Mouse (Mus musculus) T-helper 1 cell (primary cell): ENCODE data around the gene Tmsb10.

Experiments
- in situ Hi-C: fragments of 300-600 bp; cut with MboI, MseI; formaldehyde crosslinking; loops from one replicate; pipeline ENCODE4 v1.15.1; 2025; ENCODE audit warnings: high pct_unique_total_duplicates

Tmsb10 gene

DNA sequence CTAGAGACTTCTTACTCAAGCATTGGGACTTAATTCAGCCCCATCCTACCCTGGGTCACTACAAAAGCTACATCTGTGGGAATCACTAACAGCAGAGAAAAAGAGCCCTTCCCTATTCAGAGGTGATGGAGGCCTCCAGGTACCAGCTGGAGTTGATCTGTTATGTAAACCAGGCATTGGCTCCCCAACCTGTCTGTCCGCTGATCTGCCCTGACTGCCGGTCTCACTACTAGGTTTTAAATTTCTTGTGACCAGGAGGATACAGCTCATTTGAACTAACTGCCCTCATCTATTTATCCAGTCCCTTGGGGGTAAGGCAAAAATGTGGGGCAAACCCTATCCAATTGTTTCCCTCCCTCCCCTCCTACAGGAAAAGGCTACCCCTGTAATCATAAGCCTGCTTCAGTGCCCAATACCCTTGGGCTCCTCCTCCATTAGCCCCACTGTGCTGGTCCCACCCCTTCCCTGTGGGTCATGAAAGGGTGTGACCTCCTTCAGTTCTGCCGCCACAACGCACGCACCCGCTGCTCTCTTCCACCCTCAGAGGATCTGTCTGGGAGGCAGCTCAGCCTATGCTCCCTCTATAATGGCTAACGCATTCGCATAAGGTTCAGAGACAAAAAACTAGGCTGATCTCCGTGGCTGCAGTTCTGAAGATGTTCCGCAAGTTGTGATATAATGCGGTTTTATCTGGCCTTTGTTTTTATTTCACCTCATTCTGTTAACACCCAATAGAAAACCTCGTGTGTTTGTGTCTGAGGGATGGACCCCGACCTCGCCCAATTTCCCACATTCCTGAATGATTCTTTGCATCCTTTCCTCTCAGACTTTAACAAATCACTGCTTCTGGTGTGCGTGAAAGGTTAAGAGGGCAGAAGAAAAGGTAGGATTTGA, 2.1 kb downstream of the Tmsb10 start:
- in situ Hi-C loops: no loop called here

DNA sequence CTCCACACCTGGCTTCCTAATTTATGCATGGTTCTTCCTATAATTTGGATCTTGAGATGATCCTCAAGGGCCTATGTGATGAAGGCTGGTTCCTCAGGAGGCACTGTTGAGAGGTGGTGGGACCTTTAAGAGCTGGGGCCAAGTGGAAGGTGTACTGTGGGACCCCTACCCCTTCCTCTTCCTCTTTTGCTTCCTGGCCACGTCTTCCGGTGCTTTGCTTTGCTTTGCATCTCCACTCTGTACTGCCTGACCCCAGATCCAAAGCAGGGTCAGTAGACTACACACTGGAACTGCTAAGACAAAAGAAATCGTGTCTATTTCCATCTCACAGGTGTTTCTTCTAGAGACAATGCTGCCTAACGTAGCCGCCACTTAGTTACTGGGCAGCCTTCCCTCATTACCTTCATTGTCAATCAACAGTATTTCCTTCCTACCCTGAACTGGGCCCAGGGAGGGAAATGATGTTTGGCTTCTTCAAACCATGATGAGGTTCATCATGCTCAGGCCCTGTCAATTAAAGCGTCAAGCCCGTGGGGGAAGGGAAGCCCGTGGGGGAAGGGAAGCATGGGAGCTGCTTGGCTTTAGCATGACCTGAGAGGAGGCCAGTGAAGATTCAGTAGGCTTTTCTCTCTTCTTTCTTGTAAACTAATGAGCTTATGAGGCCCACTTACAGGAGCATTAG, 2.9 kb downstream of the Tmsb10 start:
- in situ Hi-C loops: no loop called here

DNA sequence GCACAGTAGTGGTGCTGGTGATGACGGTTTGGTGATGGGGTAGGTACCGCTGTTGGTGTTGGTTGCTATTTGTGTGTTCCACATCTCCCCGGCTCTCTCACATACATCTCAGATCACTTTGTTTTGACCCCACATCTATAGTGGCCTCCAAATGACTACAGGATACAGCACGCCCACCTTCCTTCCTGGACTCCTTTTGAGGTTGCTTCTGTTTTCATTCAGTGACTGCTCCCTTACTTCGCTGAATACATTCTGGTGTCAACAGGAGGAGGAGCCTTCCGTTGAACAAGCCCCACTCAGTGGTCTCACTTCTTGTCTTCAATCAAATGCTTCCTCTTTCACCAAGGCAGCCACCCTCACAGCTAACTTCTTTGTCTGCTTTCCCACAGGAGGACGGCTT, 3.8 kb downstream of the Tmsb10 start:
- in situ Hi-C loops: no loop called here

DNA sequence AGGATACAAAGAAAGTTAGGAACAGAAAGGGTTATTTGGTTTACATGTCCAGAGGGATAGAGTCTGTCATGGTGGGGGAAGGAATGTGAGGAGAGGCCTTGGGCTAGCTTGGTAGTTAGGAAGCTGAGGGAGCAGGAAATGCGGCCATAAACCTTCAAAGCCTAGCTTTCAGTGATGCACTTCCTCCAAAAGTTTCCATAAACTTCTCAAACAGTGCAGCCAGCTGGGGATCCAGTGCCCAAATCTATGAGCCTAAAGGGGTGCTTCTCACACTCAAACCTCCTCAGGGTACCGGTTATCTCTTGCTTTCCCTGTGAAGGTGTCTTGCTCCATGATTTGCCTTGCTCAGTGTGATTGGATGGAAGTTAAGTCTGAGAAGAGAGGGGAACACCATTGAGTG, 5.6 kb downstream of the Tmsb10 start:
- in situ Hi-C loops: no loop called here

DNA sequence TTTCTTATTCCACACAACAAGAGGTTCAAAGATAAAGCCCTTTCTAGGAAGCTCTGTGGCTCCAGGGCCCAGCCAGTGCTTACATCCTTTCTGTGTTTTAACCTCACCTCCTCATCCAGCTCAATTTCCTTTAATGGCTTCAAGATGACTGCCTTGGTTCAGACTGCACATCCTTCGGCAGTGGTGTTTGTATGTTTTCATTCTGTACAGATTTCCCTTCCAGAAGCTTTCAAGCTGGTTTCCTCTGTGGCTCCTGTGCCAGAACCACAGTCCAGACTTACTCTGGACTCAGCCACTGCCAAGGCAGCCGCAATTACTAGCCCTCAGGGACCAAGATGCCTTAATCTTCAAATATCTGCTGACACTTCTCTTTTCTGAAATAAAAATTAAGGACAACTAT, 6.3 kb downstream of the Tmsb10 start:
- in situ Hi-C loops: no loop called here

DNA sequence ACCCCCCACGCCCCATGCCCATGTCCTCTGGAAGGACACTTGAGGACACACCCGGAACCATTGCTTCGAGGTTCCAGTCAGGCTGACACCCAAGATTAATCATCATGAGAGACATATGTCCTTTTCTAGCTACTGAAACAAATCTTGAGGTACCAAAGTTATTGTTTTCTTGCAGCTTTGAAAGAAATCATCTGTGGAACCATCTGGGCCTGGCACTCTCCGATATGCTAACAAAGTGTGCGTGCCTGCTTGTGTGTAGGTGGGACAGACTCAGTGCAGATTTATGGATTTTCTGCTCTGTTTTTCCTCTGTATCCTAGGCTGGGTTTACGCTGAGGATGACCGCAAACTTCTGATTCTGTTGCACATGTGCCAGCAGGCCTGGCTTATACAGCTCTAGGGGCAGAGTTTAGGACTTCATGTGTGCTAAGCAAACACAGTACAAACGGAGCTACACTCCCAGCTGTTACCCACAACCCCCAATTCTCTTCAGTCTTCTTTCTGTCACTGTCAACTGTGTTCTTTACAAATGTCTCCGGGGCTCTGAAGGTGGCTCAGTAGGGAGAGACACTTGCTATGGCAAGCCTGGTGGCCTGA, 9.3 kb downstream of the Tmsb10 start:
- in situ Hi-C loops: loop anchor here (10.0 kb wide), 1 partner anchor 206 kb away; no protein-coding TSS in a partner anchor

DNA sequence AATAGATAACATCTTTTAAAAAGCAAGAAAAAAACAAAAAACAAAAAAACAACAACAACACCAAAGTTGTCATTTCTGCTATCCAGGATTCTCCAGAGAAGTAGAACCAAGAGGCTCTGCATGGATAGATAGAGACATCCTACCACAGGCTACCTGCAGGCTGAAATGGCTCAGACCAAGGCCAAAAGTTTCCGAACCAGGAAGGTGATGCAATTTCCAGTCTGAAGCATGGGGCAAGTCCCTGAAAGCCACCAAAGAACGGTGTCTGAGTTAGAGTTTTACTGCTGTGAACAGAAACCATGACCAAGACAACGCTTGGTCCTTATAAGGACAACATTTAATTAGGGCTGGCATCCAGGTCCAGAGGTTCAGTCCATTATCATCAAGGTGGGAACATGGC, 10.2 kb downstream of the Tmsb10 start:
- in situ Hi-C loops: loop anchor here (10.0 kb wide), 1 partner anchor 206 kb away; no protein-coding TSS in a partner anchor

DNA sequence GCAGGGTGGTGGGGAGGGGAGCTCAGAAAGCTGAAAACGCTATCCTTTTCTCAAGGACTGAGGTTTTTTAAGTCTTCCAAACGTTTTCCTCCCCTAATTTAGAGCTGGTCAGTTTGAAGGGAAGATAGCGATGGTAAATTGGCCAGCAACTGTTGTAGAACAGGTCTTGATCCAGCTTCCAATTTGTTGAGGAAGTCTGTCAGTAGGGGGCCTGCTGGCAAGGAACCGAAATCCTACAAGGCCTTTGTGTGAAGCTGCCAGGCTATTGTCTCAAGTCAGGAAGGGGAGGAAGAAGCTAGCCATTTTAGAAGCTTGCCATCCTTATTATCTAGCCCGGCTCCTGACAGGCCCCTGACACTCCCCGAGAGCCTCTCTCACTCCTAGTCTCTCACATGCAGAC, 10.6 kb downstream of the Tmsb10 start:
- in situ Hi-C loops: loop anchor here (10.0 kb wide), 1 partner anchor 207 kb away; no protein-coding TSS in a partner anchor

DNA sequence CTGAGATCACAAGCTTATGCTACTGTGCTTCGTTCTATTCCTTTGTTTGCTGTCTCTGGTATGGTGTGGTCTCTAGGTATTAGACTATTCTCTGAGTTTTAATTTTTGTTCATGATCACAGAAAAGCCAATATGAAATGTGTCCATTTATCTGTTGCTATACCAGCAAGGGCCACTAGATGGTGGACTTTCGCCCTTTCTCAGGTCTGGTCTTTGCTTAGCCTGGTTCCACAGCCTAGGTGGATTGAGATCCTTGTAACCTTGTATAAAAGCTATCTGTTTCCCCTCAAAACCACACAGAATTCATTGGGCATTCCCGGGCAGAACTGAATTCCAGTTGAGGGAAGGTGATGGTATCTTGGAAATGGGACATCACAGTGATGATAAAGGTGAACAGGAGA, 18.1 kb downstream of the Tmsb10 start:
- in situ Hi-C loops: loop anchor here (5.0 to 10.0 kb wide), 2 partner anchors 82 to 214 kb away; no protein-coding TSS in a partner anchor

DNA sequence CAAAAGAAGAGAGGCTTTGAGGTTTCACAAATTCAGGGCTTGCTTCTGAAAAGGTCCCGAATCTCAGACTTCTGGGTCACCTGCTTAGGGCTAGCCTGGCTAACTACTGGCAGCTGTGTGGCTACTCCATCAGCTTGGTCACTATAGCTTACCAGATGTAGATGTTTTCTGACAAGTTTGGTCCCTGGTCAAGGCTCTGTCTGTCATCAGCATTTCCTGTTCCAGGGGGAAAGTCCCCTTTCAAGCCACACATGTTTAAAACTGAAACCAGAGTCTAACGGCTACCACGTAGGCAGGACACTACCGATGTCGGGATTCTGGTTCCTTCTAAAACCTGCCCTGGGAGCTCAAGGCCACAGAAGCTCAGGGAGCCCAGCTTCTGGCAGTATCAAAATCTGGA, 20.7 kb downstream of the Tmsb10 start:
- in situ Hi-C loops: no loop called here

DNA sequence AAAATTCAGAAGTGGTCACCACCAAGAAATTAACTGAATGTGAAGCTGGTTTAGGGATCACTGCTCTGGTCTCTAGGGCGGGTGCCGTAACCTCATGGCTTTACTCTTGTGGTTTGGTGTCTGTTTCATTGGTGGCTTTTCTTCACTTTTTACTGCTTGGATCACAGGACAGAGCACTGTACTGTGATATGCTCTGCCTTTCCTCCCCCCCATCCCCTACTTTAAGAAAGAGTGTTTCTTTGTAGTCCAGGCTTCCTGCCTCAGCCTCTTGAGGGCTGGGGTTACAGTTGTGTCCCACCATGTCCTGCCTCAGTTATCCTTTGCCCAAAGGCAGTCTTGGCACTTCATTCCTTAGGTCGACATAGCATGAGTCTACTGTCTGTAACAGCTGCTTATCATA, 21.1 kb downstream of the Tmsb10 start:
- in situ Hi-C loops: no loop called here

DNA sequence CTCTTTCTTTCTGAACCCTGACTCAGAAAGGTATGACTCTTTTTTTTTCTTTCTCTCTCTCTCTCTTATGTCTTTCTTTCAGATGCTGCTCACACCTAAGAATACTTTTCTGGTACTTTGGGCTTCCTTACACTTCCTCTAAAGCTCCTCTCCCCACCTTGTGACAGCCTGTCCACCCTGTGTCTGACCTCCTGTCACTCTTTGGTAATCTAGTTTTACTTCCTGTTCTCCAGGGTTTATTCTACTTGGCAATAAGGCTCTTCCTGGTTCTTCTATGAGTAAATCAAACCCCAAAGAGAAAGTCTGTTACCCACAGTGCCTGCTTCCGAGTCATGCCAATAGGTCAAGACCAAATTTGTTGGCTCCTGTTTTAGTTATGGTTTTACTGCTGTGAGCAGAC, 25.6 kb downstream of the Tmsb10 start:
- in situ Hi-C loops: no loop called here

DNA sequence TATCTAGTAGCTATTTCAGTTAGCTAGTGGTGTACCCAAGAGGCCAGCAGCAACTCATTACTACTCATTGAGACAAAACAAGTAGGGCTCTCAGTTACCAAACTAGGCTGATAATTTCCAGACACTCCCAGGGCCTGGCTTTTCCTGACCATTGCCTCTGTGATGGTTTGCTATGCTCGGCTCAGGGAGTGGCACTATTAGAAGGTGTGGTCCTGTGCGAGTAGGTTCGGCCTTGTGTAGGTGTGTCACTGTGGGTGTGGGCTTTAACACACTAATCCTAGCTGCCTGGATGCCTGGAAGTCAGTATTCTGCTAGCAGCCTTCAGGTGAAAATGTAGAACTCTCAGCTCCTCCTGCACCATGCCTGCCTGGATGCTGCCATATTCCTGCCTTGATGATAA, 27.0 kb downstream of the Tmsb10 start:
- in situ Hi-C loops: no loop called here

DNA sequence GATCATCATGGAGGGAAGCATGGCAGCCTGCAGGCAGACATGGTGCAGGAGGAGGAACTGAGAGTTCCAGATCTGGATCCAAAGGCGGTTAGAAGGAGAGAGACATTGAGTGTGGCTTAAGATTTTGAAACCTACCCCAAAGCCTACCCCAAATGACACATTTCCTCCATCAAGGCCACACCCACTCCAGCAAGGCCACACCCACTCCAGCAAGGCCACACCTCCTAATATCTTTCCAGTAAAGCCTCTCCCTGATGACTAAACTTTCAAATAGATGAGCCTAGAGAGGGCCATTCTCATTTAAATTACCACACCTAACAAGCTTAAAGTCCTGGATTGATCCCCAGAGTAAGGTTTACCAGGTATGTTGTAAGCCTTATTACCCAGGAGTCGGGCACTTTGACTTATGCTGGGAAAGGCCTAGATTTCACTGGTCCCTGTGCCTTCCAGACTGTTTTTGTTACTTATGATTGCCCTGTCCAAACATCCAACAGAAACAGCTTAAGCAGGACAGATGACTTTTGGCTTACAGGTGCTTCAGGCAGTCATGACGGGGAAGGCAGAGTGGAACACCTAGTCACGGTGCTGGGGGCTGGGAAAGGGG, 28.7 kb downstream of the Tmsb10 start:
- in situ Hi-C loops: no loop called here

DNA sequence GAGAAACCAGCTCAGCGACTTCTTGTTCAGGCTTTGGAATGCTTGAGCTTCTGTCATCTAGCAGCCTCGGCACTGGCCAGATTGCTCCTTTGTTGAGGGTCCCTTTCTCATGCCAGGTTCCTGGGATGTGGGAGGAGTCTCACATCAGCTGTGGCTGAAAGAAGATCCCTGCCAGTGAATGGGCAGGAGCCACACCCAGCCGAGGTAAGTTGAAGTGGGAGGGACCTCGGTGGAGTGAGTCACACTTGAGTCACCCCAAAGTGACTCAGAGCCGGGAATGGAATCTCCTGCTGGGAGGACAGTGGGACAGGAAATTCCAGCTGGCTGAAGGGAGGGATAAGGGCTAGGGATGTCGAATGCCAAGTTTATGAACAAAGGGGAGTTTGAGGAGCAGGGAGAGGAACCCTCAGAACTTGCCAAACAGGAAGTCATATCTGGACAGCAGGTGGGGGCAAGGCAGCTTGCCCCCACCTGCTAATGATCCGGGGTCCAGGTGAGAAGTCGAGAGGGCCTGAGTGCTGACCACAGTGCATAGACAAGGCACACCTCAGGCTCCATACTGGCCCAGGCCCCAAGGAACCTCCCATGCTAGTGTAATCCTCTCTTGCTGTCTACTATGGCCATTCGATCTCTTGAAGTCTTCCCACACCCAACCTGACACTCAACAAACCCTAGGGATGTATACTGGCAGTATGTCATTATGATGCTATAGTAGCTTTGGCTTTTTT, 31.6 kb downstream of the Tmsb10 start:
- in situ Hi-C loops: no loop called here

DNA sequence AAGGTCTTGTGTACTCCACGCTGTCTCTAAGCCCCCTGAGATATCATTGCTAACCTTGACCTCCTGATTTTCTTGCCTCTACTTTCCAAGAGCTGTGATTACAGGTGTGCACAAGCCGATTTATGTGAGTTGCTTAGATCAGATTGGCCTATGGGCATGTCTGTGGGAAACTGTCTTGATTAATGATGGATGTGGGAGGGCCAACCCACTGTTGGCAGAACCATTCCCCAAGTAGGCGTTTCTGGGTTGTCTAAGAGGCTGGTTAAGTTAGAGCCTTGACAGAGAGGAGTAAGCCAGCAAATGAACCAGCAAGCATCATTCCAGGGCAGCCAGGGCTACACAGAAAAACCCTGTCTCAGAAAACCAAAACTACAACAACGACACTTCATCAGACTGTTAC, 32.5 kb downstream of the Tmsb10 start:
- in situ Hi-C loops: no loop called here

DNA sequence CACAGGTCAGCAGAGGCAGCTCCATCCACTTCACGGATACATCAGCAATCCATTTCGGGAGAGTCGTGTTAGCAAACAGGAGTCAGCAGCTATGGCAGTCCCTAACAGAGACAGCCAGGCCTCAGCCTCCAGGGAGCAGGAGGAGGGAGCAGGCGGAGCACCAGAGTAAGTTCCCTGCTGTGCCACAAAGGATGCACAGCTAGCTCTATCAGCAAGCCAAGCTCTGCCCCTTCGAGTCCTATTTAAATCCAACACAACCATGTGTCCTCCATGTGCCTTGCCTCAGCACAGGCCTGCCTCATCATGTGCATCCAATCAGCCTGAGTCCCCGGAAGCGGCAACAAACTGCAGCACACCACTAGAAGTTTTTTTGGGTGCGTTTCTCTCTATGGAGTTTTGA, 35.2 kb downstream of the Tmsb10 start:
- in situ Hi-C loops: no loop called here

DNA sequence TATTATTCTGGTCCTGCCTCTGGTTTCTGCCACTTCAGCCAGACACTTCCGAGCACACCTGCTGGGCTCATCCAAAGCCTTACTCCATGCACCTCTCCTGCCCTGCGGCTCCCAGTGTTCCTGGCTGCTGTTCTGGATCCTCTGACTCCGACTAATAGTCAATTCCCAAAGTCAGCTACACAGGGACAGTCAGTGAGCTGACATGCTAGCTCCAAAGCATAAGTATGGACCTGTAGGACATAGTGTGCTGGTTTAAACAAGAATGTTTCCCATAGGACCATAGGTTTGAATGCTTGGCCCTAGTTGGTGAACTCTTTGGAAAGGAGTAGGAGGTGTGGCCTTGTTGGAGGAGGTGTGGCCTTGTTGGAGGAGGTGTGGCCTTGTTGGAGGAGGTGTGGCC, 37.5 kb downstream of the Tmsb10 start:
- in situ Hi-C loops: no loop called here

DNA sequence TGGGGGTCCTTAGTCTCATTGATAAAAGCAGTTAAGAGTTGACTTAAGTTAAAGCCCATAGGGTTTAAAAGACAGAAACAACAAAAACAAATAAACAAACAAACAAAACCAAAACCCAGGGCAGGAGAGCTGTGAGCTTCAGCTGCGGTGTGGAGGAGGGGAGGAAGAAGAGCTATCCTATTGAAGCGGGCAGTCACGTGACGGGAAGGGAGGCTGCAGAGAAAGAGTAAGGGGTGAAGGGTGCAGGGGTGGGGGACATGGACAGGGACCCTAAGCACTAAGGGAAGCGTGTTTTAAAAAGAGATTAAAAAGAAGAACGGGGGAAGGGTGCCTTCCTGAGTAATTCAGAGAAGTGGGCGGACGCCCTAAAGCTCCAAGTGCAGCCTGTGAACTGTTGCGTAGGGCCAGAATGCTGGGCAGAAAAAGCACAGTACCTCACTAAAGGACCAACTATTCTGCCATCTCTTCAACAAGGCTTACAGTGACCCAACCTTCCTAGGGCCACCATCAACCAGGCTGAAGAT, 40.0 kb downstream of the Tmsb10 start:
- in situ Hi-C loops: no loop called here

DNA sequence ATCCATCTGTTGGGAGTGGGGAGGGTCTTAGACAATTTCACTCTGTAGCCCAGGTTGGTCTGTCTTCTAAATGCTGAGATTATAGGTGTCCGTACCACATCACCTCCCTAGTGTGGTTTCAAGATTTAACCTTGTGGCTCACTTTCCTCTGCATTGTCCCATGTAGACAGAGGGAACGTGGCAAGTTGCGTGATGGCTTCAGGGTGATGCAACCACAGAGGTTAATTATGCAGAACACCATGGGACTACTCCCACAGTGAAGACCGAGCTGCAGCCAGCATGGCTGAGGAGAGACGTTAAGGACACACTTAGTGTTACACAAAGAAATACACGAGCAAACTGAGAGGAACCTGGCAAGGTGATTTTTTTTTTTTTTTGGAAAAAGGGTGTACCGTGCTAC, 42.2 kb downstream of the Tmsb10 start:
- in situ Hi-C loops: no loop called here

DNA sequence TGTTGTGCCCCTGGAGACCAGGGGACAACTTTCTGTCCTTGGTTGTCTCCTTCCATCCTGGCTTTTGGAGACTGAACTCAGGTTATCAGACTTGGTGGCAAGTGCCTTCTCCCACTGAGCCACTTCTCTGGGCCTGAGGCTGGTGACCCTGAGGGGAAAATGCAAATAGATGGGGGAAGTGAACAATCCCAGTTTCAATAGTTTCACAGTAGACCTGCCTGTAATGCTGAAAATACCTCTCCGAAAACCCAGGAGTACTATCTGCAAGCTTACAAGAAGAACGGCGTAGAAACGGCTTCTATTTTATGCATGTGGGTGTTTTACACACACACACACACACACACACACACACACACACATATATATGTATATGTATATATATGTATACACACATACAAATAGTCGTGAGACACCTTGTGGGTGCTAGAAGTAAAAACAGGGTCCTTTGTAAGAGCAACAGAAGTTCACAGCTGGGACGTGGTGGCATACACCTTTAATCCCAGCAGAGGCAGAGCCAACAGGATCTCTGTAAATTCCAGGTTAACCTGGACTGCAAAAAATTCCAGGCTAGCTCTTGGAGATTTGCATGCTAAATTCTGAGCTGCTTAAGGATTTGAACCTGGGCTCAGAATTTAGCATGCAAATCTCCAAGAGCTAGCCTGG, 44.3 kb downstream of the Tmsb10 start:
- in situ Hi-C loops: no loop called here
